Mouse (Mus musculus): ENCODE data around the gene Ncf1. TPM values are rescaled to one million over a fixed set of nuclear protein-coding genes. Genes with fewer than 3 reads are reported as not detected.

Gene Ncf1
- polyA plus RNA-seq, 1 experiment from 2014 or later, result 26.5 TPM

- Histone ChIP-seq H3K9me3 (replicated peaks; ENCODE audit: control insufficient read depth, low read length) (no peaks in the 10 kb centered on the region), H3K36me3 (ENCODE audit: control insufficient read depth, insufficient read depth) (peaks cover 57% of the 10 kb centered on the region), H3K4me1 (ENCODE audit: control insufficient read depth, low read depth, low read length) (peaks cover 22% of the 10 kb centered on the region), H3K27ac (ENCODE audit: low read length) (no peak overlapping the region), H3K4me3 (ENCODE audit: low read depth, low read length) (no peak overlapping the region), H3K9ac (ENCODE audit: low read depth, low read length) (no peak overlapping the region), H3K4me2 (ENCODE audit: low read depth, low read length) (no peak overlapping the region), H3K27me3 (ENCODE audit: control insufficient read depth, insufficient read depth, low read depth, low read length) (no peaks in the 10 kb centered on the region)
- 75% methylated on average over 28 of the region's 28 CpGs for WGBS (ENCODE audit: insufficient replicate concordance)
- ATAC-seq (ENCODE audit: low read depth), result no peak
Observed at GRCm38 (mm10) chr5:134237936-134238760, 8.7 kb upstream of the Ncf1 start.

- no peaks in the 10 kb centered on the region for H3K27me3 ChIP-seq (ENCODE audit: control insufficient read depth, insufficient read depth, low read depth, low read length)
- peaks cover 28% of the 10 kb centered on the region for H3K4me1 ChIP-seq (ENCODE audit: control insufficient read depth, low read depth, low read length)
- no peaks in the 10 kb centered on the region for H3K9me3 ChIP-seq (replicated peaks; ENCODE audit: control insufficient read depth, low read length)
- 75% methylated on average over 11 of the region's 11 CpGs for WGBS (ENCODE audit: insufficient replicate concordance)
- H3K9ac ChIP-seq (ENCODE audit: low read depth, low read length), result no peak overlapping the region
- H3K27ac ChIP-seq (ENCODE audit: low read length), result no peak overlapping the region
- ATAC-seq (ENCODE audit: low read depth), result no peak
- H3K36me3 ChIP-seq (ENCODE audit: control insufficient read depth, insufficient read depth), result peaks cover 53% of the 10 kb centered on the region
- H3K4me3 ChIP-seq (ENCODE audit: low read depth, low read length), result no peak overlapping the region
- no peak overlapping the region for H3K4me2 ChIP-seq (ENCODE audit: low read depth, low read length)
Observed at GRCm38 (mm10) chr5:134237508-134237907, 8.1 kb upstream of the Ncf1 start.

DNA sequence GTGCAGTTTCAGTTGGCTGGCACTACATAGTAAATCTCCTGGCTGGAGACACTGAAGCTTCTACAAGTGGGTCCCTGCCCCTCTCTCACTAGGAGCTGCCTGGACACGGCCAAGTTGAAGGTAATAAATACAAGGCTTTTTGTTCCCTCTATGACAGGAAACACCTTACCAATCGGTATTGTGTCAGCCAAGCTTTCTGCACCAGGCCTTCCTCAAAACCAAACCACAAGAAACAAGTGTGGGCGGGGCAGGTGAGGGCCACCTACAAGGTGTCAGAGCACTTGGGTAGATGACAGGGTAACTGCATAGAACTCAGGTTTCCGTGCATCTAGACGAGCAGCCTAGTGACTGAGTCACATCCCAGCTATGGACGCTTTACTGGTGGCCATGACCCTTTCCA, 7.4 kb upstream of the Ncf1 start:
- Histone ChIP-seq H3K27ac (ENCODE audit: low read length) (peak overlapping the region; percentile 8; the same call in 1 of the 2 replicates), H3K9ac (ENCODE audit: low read depth, low read length) (no peak overlapping the region), H3K4me3 (ENCODE audit: low read depth, low read length) (no peak overlapping the region), H3K4me1 (ENCODE audit: control insufficient read depth, low read depth, low read length) (peaks cover 32% of the 10 kb centered on the region), H3K9me3 (replicated peaks; ENCODE audit: control insufficient read depth, low read length) (no peaks in the 10 kb centered on the region), H3K4me2 (ENCODE audit: low read depth, low read length) (no peak overlapping the region), H3K36me3 (ENCODE audit: control insufficient read depth, insufficient read depth) (peaks cover 46% of the 10 kb centered on the region), H3K27me3 (ENCODE audit: control insufficient read depth, insufficient read depth, low read depth, low read length) (no peaks in the 10 kb centered on the region)
- no peak for ATAC-seq (ENCODE audit: low read depth)
- WGBS (ENCODE audit: insufficient replicate concordance), result 45% methylated on average over 6 of the region's 6 CpGs

DNA sequence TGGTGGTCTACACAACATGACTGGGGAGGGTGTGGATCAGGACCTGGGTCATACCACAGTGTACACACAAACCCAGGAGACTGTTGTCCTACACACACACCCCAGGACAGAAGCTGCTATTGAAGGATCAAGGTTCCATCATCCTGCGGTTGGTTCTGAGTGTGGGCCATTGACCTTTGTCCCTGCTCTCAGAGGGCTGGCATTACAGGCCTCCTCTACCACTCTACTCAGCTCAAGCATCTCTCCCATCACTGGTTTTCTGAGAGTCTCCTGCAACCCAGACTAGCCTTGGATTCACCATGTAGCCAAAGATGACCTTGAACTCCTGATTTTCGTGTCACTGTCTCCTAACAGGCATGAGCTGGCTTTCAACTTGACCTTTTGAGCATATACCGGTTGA, 6.8 kb upstream of the Ncf1 start:
- H3K4me1 ChIP-seq (ENCODE audit: control insufficient read depth, low read depth, low read length), result peaks cover 32% of the 10 kb centered on the region
- peaks cover 41% of the 10 kb centered on the region for H3K36me3 ChIP-seq (ENCODE audit: control insufficient read depth, insufficient read depth)

DNA sequence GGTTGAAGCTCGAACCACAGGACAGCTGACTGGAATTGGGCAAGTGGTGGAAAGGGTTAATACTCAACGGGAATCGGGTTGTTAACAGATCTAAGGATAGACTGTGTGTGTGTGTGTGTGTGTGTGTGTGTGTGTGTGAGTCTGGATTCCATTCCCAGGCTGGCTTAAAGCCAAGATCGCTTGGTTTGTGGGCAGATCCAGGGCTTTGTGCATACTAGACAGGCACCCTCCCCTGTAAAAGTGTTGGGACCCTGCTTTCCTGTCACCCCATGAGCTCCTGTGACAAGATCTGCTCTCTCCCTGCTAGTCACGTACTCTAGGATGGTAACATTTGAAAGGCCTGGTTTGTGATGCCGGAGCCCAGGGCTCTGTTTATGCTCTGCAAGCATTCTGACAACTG, 5.7 kb upstream of the Ncf1 start:
- H3K36me3 ChIP-seq (ENCODE audit: control insufficient read depth, insufficient read depth), result peaks cover 30% of the 10 kb centered on the region
- no peaks in the 10 kb centered on the region for H3K9me3 ChIP-seq (replicated peaks; ENCODE audit: control insufficient read depth, low read length)
- WGBS (ENCODE audit: insufficient replicate concordance), result 46% methylated on average over 6 of the region's 6 CpGs
- H3K4me2 ChIP-seq (ENCODE audit: low read depth, low read length), result no peak overlapping the region
- H3K4me1 ChIP-seq (ENCODE audit: control insufficient read depth, low read depth, low read length), result peaks cover 32% of the 10 kb centered on the region
- no peak overlapping the region for H3K4me3 ChIP-seq (ENCODE audit: low read depth, low read length)
- ATAC-seq (ENCODE audit: low read depth), result no peak
- peak overlapping the region; percentile 1; the same call in 1 of the 2 replicates for H3K27ac ChIP-seq (ENCODE audit: low read length)
- no peaks in the 10 kb centered on the region for H3K27me3 ChIP-seq (ENCODE audit: control insufficient read depth, insufficient read depth, low read depth, low read length)
- no peak overlapping the region for H3K9ac ChIP-seq (ENCODE audit: low read depth, low read length)

More for the DNA sequence above, 6.8 kb upstream of the Ncf1 start:
- H3K4me2 ChIP-seq (ENCODE audit: low read depth, low read length), result no peak overlapping the region
- H3K27ac ChIP-seq (ENCODE audit: low read length), result peak overlapping the region; percentile 8; the same call in 1 of the 2 replicates
- no peak overlapping the region for H3K9ac ChIP-seq (ENCODE audit: low read depth, low read length)
- ATAC-seq (ENCODE audit: low read depth), result no peak; the same call in 1 of the 2 replicates
- WGBS (ENCODE audit: insufficient replicate concordance), result 67% methylated on average over 3 of the region's 3 CpGs
- no peak overlapping the region for H3K4me3 ChIP-seq (ENCODE audit: low read depth, low read length)
- no peaks in the 10 kb centered on the region for H3K27me3 ChIP-seq (ENCODE audit: control insufficient read depth, insufficient read depth, low read depth, low read length)
- H3K9me3 ChIP-seq (replicated peaks; ENCODE audit: control insufficient read depth, low read length), result no peaks in the 10 kb centered on the region

DNA sequence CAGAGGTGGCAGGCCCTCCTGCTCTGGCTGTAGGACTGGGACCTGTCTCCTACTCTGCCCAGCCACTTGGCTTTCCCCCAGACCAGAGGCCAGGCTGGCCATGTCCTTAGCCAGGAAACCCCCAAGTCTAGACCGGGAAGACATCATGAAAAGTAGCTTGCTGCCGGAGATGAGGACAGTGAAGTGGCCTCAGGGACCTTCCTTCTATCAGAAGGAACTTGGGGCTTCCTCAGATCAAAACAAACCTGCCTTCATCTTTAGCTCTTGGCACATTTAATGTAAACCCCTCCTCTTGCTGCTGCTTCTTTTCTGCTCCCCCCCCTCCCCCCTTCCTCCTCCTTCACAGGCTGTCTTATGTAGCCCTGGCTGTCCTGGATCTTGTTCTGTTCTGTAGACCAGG, 4.8 kb upstream of the Ncf1 start:
- Histone ChIP-seq H3K27ac (ENCODE audit: low read length) (0 out of 2 replicates have a peak overlapping the region, but pooled peaks have one; percentile 41), H3K9me3 (replicated peaks; ENCODE audit: control insufficient read depth, low read length) (no peaks in the 10 kb centered on the region), H3K27me3 (ENCODE audit: control insufficient read depth, insufficient read depth, low read depth, low read length) (no peaks in the 10 kb centered on the region), H3K4me1 (ENCODE audit: control insufficient read depth, low read depth, low read length) (peaks cover 32% of the 10 kb centered on the region), H3K36me3 (ENCODE audit: control insufficient read depth, insufficient read depth) (peaks cover 21% of the 10 kb centered on the region), H3K4me2 (ENCODE audit: low read depth, low read length) (no peak overlapping the region), H3K4me3 (ENCODE audit: low read depth, low read length) (no peak overlapping the region), H3K9ac (ENCODE audit: low read depth, low read length) (no peak overlapping the region)
- no peak for ATAC-seq (ENCODE audit: low read depth)
- 46% methylated on average over 2 of the region's 2 CpGs for WGBS (ENCODE audit: insufficient replicate concordance)

DNA sequence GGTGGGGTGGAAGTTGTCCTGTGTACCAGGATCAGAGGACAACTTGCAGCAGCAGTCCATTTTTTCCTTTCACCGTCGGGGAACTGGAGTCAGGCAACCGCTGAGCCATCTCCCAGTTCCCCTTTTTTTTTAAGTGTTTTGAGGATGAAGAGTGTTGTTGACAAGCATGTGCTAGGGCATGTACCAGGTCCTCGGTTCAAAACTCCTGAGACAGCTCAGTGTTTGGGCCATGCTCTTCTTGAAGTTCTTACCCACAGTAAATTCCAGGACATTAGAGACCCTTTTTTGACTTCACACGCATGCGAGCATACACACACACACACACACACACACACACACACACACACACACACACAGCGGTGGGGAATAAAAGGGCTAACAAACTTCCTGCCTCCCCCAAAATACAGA, 3.8 kb upstream of the Ncf1 start:
- Histone ChIP-seq H3K27me3 (ENCODE audit: control insufficient read depth, insufficient read depth, low read depth, low read length) (no peaks in the 10 kb centered on the region), H3K4me3 (ENCODE audit: low read depth, low read length) (no peak overlapping the region), H3K36me3 (ENCODE audit: control insufficient read depth, insufficient read depth) (peaks cover 11% of the 10 kb centered on the region), H3K9me3 (replicated peaks; ENCODE audit: control insufficient read depth, low read length) (no peaks in the 10 kb centered on the region), H3K9ac (ENCODE audit: low read depth, low read length) (no peak overlapping the region), H3K4me1 (ENCODE audit: control insufficient read depth, low read depth, low read length) (peaks cover 32% of the 10 kb centered on the region), H3K4me2 (ENCODE audit: low read depth, low read length) (no peak overlapping the region), H3K27ac (ENCODE audit: low read length) (peak overlapping the region; percentile 69)
- 27% methylated on average over 7 of the region's 7 CpGs for WGBS (ENCODE audit: insufficient replicate concordance)
- no peak for ATAC-seq (ENCODE audit: low read depth)

- 11% methylated on average over 7 of the region's 7 CpGs for WGBS (ENCODE audit: insufficient replicate concordance)
- Histone ChIP-seq H3K9ac (ENCODE audit: low read depth, low read length) (no peak overlapping the region), H3K9me3 (replicated peaks; ENCODE audit: control insufficient read depth, low read length) (no peaks in the 10 kb centered on the region), H3K4me3 (ENCODE audit: low read depth, low read length) (no peak overlapping the region), H3K4me1 (ENCODE audit: control insufficient read depth, low read depth, low read length) (peaks cover 32% of the 10 kb centered on the region), H3K27ac (ENCODE audit: low read length) (peak overlapping the region; percentile 69), H3K4me2 (ENCODE audit: low read depth, low read length) (peak overlapping the region; percentile 5; the same call in 1 of the 2 replicates), H3K36me3 (ENCODE audit: control insufficient read depth, insufficient read depth) (peaks cover 5% of the 10 kb centered on the region; the same call in 1 of the 2 replicates), H3K27me3 (ENCODE audit: control insufficient read depth, insufficient read depth, low read depth, low read length) (no peaks in the 10 kb centered on the region)
- ATAC-seq (ENCODE audit: low read depth), result peak; percentile 39
Observed at GRCm38 (mm10) chr5:134232568-134232967, 3.1 kb upstream of the Ncf1 start.

DNA sequence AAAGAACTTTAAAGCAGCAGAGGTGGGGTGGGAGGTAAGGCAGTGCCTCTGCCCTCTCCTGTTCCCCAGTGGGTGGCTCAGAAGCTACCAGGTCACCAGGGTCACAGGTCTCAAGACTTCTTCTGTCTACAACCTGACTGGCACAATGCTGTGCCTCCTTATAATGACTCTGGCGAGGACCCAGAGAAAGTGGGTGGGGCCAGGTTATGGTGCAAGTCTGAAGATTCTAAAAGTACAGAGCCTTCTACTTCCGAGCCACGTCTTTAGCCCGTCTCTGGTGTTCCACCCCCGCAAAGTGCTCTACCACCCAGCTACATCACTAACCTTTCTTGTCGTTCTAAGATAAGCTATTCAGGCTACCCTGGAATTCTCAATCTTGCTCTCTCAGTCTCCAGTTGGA, 2.7 kb upstream of the Ncf1 start:
- peaks cover under 1% of the 10 kb centered on the region; the same call in 1 of the 2 replicates for H3K36me3 ChIP-seq (ENCODE audit: control insufficient read depth, insufficient read depth)
- no peak overlapping the region for H3K4me2 ChIP-seq (ENCODE audit: low read depth, low read length)
- peak; percentile 49 for ATAC-seq (ENCODE audit: low read depth)
- H3K4me3 ChIP-seq (ENCODE audit: low read depth, low read length), result no peak overlapping the region
- H3K9me3 ChIP-seq (replicated peaks; ENCODE audit: control insufficient read depth, low read length), result no peaks in the 10 kb centered on the region
- peak overlapping the region; percentile 71 for H3K27ac ChIP-seq (ENCODE audit: low read length)
- WGBS (ENCODE audit: insufficient replicate concordance), result 10% methylated on average over 6 of the region's 6 CpGs
- H3K9ac ChIP-seq (ENCODE audit: low read depth, low read length), result no peak overlapping the region
- H3K27me3 ChIP-seq (ENCODE audit: control insufficient read depth, insufficient read depth, low read depth, low read length), result no peaks in the 10 kb centered on the region
- peaks cover 32% of the 10 kb centered on the region for H3K4me1 ChIP-seq (ENCODE audit: control insufficient read depth, low read depth, low read length)

Measured in liver, embryonic 16.5 days (tissue).